Mouse (Mus musculus): ENCODE measurements at regions not wholly inside any gene's neighbourhood (a gene's known extent, or its start where the extent isn't known, plus 50 kb on each side); places are given as distances from the start of the nearest gene placed in this dataset.
"Not testable (repeated sequence)": the region's sequence is repeated elsewhere in the genome, so short reads cannot be mapped to it uniquely, and the experiment has no call there.

DNA sequence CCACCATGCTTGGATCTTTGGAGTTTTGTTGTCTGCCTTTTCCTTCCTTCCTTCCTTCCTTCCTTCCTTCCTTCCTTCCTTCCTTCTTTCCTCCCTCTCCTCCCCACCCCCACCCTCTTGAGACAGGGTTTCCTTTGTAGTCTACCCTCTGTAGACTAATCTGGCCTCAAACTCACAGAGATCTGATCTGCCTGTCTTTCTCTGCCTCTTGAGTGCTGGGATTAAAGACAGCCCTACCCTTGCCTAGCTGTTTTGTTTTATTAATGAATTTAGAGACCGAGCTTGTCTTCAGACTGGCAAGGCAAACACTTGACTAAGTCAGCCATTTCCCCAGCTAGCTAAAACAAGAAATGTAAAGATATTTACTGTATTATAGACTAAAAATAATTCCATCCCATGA, 150.0 kb downstream of the Tcp10c start:
- not testable (repeated sequence) for H3K27ac ChIP-seq (ENCODE audit: insufficient read depth, low read length); H3K4me1 ChIP-seq (ENCODE audit: control insufficient read depth, insufficient read depth, low read length); H3K4me3 ChIP-seq (ENCODE audit: insufficient read depth, low read length)

DNA sequence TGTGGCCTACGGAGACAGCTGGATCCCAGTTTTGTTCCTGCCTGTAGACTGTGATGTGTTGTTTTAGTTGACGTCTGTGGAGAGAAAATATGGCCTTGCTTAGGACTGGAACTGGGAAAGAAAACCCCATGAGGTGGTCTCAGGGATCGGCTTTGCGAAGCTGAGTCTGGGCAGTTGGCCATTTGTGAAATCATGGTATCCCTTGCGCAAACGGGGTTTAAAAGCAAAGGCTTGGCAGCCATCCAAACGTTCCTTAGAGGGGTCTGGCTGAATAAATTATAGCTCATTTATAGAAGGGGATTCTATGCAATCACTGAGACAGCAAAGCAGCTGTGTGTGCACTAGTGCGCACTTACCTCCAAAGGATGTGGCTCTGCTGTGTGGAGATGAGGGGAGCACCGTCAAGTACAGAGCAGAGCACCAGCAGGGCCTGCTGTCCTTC, 150.5 kb downstream of the Tcp10c start:
- H3K4me1 ChIP-seq (ENCODE audit: control insufficient read depth, insufficient read depth, low read length); H3K27ac ChIP-seq (ENCODE audit: insufficient read depth, low read length); H3K4me3 ChIP-seq (ENCODE audit: insufficient read depth, low read length): not testable (repeated sequence)

DNA sequence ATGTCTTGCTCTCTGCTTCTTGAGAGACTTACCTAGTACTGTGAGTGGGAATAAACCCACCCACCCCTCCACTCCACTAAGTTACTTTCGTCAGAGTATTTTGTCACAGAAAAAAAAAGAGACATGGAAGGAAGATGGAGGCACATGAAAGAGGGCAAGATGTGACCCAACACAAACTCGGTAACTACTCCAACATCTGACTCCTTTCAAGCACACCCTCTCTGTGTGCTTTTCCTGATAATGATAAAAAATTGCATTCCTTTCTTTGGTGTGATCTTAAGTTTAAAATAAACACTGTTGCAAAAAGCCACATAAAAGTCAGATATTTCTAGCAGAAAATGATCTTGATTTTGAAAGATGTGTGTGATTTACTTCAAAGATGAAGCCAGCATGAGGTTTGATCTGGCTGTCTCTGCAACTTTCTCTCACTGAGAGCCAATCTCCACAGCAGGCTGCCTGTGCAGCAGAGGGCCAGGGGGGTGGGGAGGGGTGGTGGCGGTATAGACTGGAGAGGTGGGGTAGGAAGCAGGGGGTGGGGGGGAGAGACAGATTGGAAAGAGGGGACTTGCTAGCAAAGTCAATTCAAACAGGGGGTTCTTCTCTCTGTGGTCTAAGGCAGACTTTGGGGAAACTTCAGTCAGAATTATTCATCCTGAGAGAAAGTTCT, 153.2 kb downstream of the Tcp10c start:
- not testable (repeated sequence) for H3K4me1 ChIP-seq (ENCODE audit: control insufficient read depth, insufficient read depth, low read length); H3K27ac ChIP-seq (ENCODE audit: insufficient read depth, low read length); H3K4me3 ChIP-seq (ENCODE audit: insufficient read depth, low read length)

DNA sequence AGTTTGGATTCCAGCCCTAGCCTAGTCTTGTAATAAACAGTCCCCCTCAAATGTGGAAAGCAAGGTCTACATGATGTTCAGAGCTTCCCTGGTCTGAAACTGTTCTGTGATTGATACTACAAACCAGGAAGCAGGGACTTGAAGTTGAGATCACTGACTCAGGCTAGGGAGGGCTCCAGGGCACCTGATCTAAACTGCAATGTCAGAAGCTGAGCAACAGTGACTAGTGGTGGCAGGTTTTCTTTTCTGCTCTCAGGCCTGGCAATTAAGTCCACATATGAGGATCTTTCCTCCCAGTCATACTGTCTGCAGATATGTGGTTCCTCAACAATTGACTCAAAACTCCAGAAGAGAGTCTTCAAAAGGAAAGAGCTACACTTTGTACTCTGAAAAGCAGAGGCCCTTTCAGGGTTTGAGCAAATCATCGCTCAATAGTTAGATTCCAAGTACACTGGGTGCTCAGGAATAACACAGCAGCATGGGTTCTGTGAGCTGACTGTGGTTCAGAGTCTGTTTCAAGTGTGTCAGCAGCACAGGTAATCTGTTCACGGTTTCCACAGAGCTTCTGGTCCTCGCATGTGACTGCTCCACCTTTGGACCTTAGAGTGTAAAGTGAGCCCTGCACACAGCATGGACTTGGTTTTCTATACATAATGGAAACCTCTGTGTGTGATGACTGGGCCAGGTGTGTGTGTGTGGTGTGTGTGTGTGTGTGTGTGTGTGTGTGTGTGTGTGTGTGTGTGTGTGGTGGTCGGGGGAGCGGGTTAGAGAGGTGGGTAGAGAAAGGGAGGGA, 165.2 kb downstream of the Tcp10c start:
- H3K27ac ChIP-seq (ENCODE audit: insufficient read depth, low read length); H3K4me1 ChIP-seq (ENCODE audit: control insufficient read depth, insufficient read depth, low read length); H3K4me3 ChIP-seq (ENCODE audit: insufficient read depth, low read length): not testable (repeated sequence)

- not testable (repeated sequence) for H3K4me1 ChIP-seq (ENCODE audit: control insufficient read depth, insufficient read depth, low read length); H3K4me3 ChIP-seq (ENCODE audit: insufficient read depth, low read length); H3K27ac ChIP-seq (ENCODE audit: insufficient read depth, low read length)
Measured at GRCm38 (mm10) chr17:13532579-13532978, 178.2 kb downstream of the Tcp10c start.

GRCm38 (mm10) chr17:13540446-13541241, 186.3 kb downstream of the Tcp10c start:
- Histone ChIP-seq H3K4me1 (ENCODE audit: control insufficient read depth, insufficient read depth, low read length) (peaks cover 4% of the 10 kb centered on the region; the same call in 1 of the 2 replicates), H3K27ac (ENCODE audit: insufficient read depth, low read length) (no peak overlapping the region), H3K4me3 (ENCODE audit: insufficient read depth, low read length) (no peak overlapping the region)
- TF ChIP-seq POLR2A (IDR thresholded peaks at IDR 0.05; ENCODE audit: low read depth, low read length) (no peak), CTCF (IDR thresholded peaks at IDR 0.05; ENCODE audit: borderline replicate concordance, insufficient read depth, low read length) (no peak)

DNA sequence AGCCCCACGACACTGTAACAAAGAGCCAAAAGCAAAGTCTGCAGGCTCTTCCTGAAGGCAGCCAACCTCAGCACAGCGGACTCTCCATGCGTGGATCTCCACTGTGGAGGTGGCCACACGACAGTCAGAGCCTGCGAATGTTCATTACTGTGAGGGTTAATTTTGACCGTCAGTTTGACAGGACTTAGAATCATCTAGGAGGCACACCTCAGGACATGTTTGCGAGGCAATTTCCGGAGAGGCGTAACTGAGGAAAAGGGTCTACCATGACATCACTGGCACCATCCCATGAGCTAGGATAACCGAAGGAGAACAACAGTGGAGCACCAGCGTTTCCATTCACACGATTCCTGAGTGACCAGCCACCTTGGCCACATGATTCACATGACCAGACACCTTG, 186.9 kb downstream of the Tcp10c start:
- TF ChIP-seq POLR2A (IDR thresholded peaks at IDR 0.05; ENCODE audit: low read depth, low read length) = no peak
- TF ChIP-seq CTCF (IDR thresholded peaks at IDR 0.05; ENCODE audit: borderline replicate concordance, insufficient read depth, low read length) = no peak
- H3K4me1 ChIP-seq (ENCODE audit: control insufficient read depth, insufficient read depth, low read length) = peaks cover 4% of the 10 kb centered on the region; the same call in 1 of the 2 replicates
- no peak overlapping the region for H3K4me3 ChIP-seq (ENCODE audit: insufficient read depth, low read length)
- H3K27ac ChIP-seq (ENCODE audit: insufficient read depth, low read length) = no peak overlapping the region

- no peak for TF ChIP-seq CTCF (IDR thresholded peaks at IDR 0.05; ENCODE audit: borderline replicate concordance, insufficient read depth, low read length)
- no peak for TF ChIP-seq POLR2A (IDR thresholded peaks at IDR 0.05; ENCODE audit: low read depth, low read length)
- Histone ChIP-seq H3K4me3 (ENCODE audit: insufficient read depth, low read length) (no peak overlapping the region), H3K4me1 (ENCODE audit: control insufficient read depth, insufficient read depth, low read length) (peaks cover 4% of the 10 kb centered on the region; the same call in 1 of the 2 replicates), H3K27ac (ENCODE audit: insufficient read depth, low read length) (no peak overlapping the region)
Measured at GRCm38 (mm10) chr17:13542261-13542660, 187.9 kb downstream of the Tcp10c start.

DNA sequence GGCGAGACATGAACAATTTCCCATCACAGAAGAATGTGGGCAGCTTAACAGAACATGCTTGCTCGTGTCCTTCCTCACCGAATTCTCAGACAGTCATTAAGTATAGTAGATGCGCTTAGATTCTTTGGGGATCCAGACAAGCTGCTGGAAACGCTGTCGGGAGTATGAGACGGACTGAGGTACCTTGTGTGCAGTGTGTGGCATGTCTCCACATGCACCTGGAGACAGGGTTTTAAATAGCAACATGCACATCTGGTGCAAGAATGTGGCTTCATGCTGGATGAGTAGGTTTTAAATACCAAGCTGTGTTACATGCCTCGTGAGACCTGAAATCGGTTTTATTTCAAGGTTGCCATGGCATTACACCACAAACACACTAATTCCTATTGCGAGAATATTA, 188.5 kb downstream of the Tcp10c start:
- Histone ChIP-seq H3K27ac (ENCODE audit: insufficient read depth, low read length) (no peak overlapping the region), H3K4me1 (ENCODE audit: control insufficient read depth, insufficient read depth, low read length) (peaks cover 4% of the 10 kb centered on the region; the same call in 1 of the 2 replicates), H3K4me3 (ENCODE audit: insufficient read depth, low read length) (no peak overlapping the region)
- no peak for TF ChIP-seq CTCF (IDR thresholded peaks at IDR 0.05; ENCODE audit: borderline replicate concordance, insufficient read depth, low read length)
- TF ChIP-seq POLR2A (IDR thresholded peaks at IDR 0.05; ENCODE audit: low read depth, low read length) = no peak

GRCm38 (mm10) chr17:13544036-13544795, 189.8 kb downstream of the Tcp10c start:
- Histone ChIP-seq H3K4me1 (ENCODE audit: control insufficient read depth, insufficient read depth, low read length) (peaks cover 4% of the 10 kb centered on the region; the same call in 1 of the 2 replicates), H3K27ac (ENCODE audit: insufficient read depth, low read length) (no peak overlapping the region), H3K4me3 (ENCODE audit: insufficient read depth, low read length) (no peak overlapping the region)
- no peak for TF ChIP-seq CTCF (IDR thresholded peaks at IDR 0.05; ENCODE audit: borderline replicate concordance, insufficient read depth, low read length)
- TF ChIP-seq POLR2A (IDR thresholded peaks at IDR 0.05; ENCODE audit: low read depth, low read length) = no peak
